Mouse (Mus musculus) liver, embryonic 14.5 days (tissue): ENCODE results near the gene Rpn1. TPM values are rescaled to one million over a fixed set of nuclear protein-coding genes. Genes with fewer than 3 reads are reported as not detected.

Experiments used
- ATAC-seq: fragments of 200-750 bp; cut with Nextera tagmentation; 2 replicates; pipeline ENCODE4 v1.8.0; 2017; ENCODE audit warnings: moderate number of reproducible peaks, mild to moderate bottlenecking, moderate library complexity; ENCODE audit not compliant: insufficient read depth
- DNase-seq, 3 experiments: peaks; one replicate each; pipeline ENCODE4 v3.0.0-alpha.2; 2012 to 2013; ENCODE audit warnings: low read depth in 3 of 3, low spot score in 3 of 3
- H3K27ac ChIP-seq: fragments of 300-500 bp; sonication (generic); 2 replicates; pipeline ENCODE4 v1.5.1; 2014; ENCODE audit warnings: moderate library complexity, mild to moderate bottlenecking, control low read depth, inconsistent platforms
- H3K27me3 ChIP-seq: fragments of 300-500 bp; sonication (generic); 2 replicates; pipeline ENCODE4 v1.6.1; 2014; ENCODE audit warnings: mild to moderate bottlenecking, low read length, moderate library complexity; ENCODE audit not compliant: control insufficient read depth, insufficient read depth
- H3K36me3 ChIP-seq: fragments of 300-500 bp; sonication (generic); replicated peaks from 2 replicates; pipeline ENCODE4 v1.6.1; 2014; ENCODE audit warnings: low read depth; ENCODE audit not compliant: control insufficient read depth, insufficient read depth
- H3K4me1 ChIP-seq, 2 experiments: fragments of 200-500 bp in 1 of 2; fragments of 300-500 bp in 1 of 2; sonication (generic) in 1 of 2; replicated peaks; 2 replicates each; pipeline ENCODE4 v1.6.1; 2012 to 2014; ENCODE audit warnings: antibody characterized with exemption in 1 of 2, inconsistent platforms in 1 of 2, low read length in 1 of 2; ENCODE audit not compliant: control insufficient read depth in 2 of 2, insufficient read depth in 2 of 2
- H3K4me2 ChIP-seq: fragments of 300-500 bp; sonication (generic); 2 replicates; pipeline ENCODE4 v1.6.1; 2014; ENCODE audit warnings: low read depth, mild to moderate bottlenecking, control low read depth, moderate library complexity
- H3K4me3 ChIP-seq, 2 experiments: fragments of 200-500 bp in 1 of 2; fragments of 300-500 bp in 1 of 2; sonication (generic) in 1 of 2; 2 replicates each; pipeline ENCODE4 v1.5.1; 2012 to 2014; ENCODE audit warnings: low read depth in 2 of 2, low read length in 2 of 2, mild to moderate bottlenecking in 2 of 2, control low read depth in 1 of 2, inconsistent platforms in 1 of 2, moderate library complexity in 1 of 2; ENCODE audit not compliant: insufficient read depth in 1 of 2
- H3K9ac ChIP-seq: fragments of 300-500 bp; sonication (generic); replicated peaks from 2 replicates; pipeline ENCODE4 v1.6.1; 2014; ENCODE audit warnings: mild to moderate bottlenecking, control low read depth, moderate library complexity
- H3K9me3 ChIP-seq: fragments of 300-500 bp; sonication (generic); 2 replicates; pipeline ENCODE4 v1.6.1; 2016; ENCODE audit warnings: low read length, mixed read lengths; ENCODE audit not compliant: control insufficient read depth
- CTCF ChIP-seq: IDR thresholded peaks from 2 replicates; pipeline ENCODE4 v1.5.1; 2016; ENCODE audit warnings: antibody characterized with exemption, low read depth, control low read depth
- EP300 ChIP-seq: IDR thresholded peaks from 2 replicates; pipeline ENCODE4 v1.6.1; 2016; ENCODE audit warnings: antibody characterized with exemption, low read depth
- WGBS: fragments of 180-500 bp; shearing (Covaris S2); extraction: QIAGEN DNeasy Blood & Tissue Kit; methylation state at CpG from one replicate; pipeline ENCODE4 v1.1.7; 2014; ENCODE audit not compliant: insufficient replicate concordance; 5-methylcytosine and 5-hydroxymethylcytosine counted together
- polyA plus RNA-seq, 2 experiments: library from polyadenylated mRNA; depleted of rRNA in 1 of 2; stranded (reverse) in 1 of 2; unstranded in 1 of 2; fragments of >200 nt; fragmentation: Nextera tagmentation in 1 of 2; extraction: Ambion mirVana in 1 of 2; gene quantifications; 2 replicates each; pipeline versions ENCODE4 v1.2.1 to v1.2.3; 2012 to 2014

Rpn1 gene
- polyA plus RNA-seq, 2 experiments, result 81.7 to 172 TPM

- DNase-seq, result no peak
- ATAC-seq, result no peak
- H3K9me3 ChIP-seq, result no peaks in the 10 kb centered on the region
- 2% methylated on average over 3 of the region's 3 CpGs for WGBS
- peak overlapping the region; percentile 67 for H3K27ac ChIP-seq
- TF ChIP-seq CTCF, result no peak
- no peak for TF ChIP-seq EP300
- no peaks in the 10 kb centered on the region for H3K36me3 ChIP-seq
- peaks cover 14 to 25% of the 10 kb centered on the region in 2 experiments for H3K4me1 ChIP-seq
- H3K27me3 ChIP-seq, result no peaks in the 10 kb centered on the region
- H3K9ac ChIP-seq, result peak overlapping the region; percentile 95
- peak overlapping the region; percentile 93 to 96 for H3K4me3 ChIP-seq
- H3K4me2 ChIP-seq, result peak overlapping the region; percentile 79
These were observed 40.1 kb upstream of the Rpn1 start for GRCm38 (mm10) chr6:88044234-88044576.

- Histone ChIP-seq H3K36me3 (no peaks in the 10 kb centered on the region), H3K4me3 (peak within 1 kb of the TSS; percentile 93 to 96), H3K27me3 (no peaks in the 10 kb centered on the region), H3K9me3 (no peaks in the 10 kb centered on the region), H3K27ac (peak within 1 kb of the TSS; percentile 67), H3K4me1 (peaks cover 14 to 25% of the 10 kb centered on the region in 2 experiments), H3K9ac (peak within 1 kb of the TSS; percentile 95), H3K4me2 (peak within 1 kb of the TSS; percentile 79)
- no peak for TF ChIP-seq CTCF
- no peak for TF ChIP-seq EP300
- ATAC-seq (peak; percentile 94), DNase-seq (peak; percentile 86 to 89 (median 87))
- under 1% methylated on average over 77 of the region's 82 CpGs for WGBS
These were observed 39.5 kb upstream of the Rpn1 start, which contains the start of gene Rab7 for GRCm38 (mm10) chr6:88044577-88045405. Gene Rab7, minus strand, starts transcription at chr6:88045270.

- Histone ChIP-seq H3K36me3 (no peaks in the 10 kb centered on the region), H3K4me1 (peaks cover 14 to 25% of the 10 kb centered on the region in 2 experiments), H3K27me3 (no peaks in the 10 kb centered on the region), H3K4me2 (peak overlapping the region; percentile 79), H3K4me3 (peak overlapping the region; percentile 27 to 96; a peak in 3 of 4 replicates), H3K9me3 (no peaks in the 10 kb centered on the region), H3K27ac (no peak overlapping the region; the same call in 1 of the 2 replicates), H3K9ac (no peak overlapping the region)
- DNase-seq (no peak), ATAC-seq (no peak)
- TF ChIP-seq CTCF (no peak), EP300 (no peak)
- 31% methylated on average over 3 of the region's 3 CpGs for WGBS
These were observed 38.9 kb upstream of the Rpn1 start for GRCm38 (mm10) chr6:88045406-88045766.

GRCm38 (mm10) chr6:88047853-88048252 lies 36.4 kb upstream of the Rpn1 start:
- DNase-seq (peak in 1 of 3 experiments; percentile 41), ATAC-seq (no peak)
- H3K36me3 ChIP-seq, result no peaks in the 10 kb centered on the region
- H3K4me2 ChIP-seq, result no peak overlapping the region
- no peak overlapping the region for H3K27ac ChIP-seq
- H3K9me3 ChIP-seq, result no peaks in the 10 kb centered on the region
- no peak overlapping the region for H3K4me3 ChIP-seq
- peaks cover 14 to 21% of the 10 kb centered on the region in 2 experiments for H3K4me1 ChIP-seq
- H3K9ac ChIP-seq, result no peak overlapping the region
- TF ChIP-seq EP300 (no peak), CTCF (no peak)
- H3K27me3 ChIP-seq, result no peaks in the 10 kb centered on the region
- 36% methylated on average over 5 of the region's 5 CpGs for whole genome bisulfite sequencing

- Histone ChIP-seq H3K9ac (no peak overlapping the region), H3K4me2 (no peak overlapping the region), H3K27me3 (no peaks in the 10 kb centered on the region), H3K27ac (no peak overlapping the region), H3K9me3 (no peaks in the 10 kb centered on the region), H3K4me1 (peaks cover 8 to 16% of the 10 kb centered on the region in 2 experiments), H3K36me3 (no peaks in the 10 kb centered on the region), H3K4me3 (no peak overlapping the region; a peak in 1 of 4 replicates)
- ATAC-seq (no peak; the same call in 1 of the 2 replicates), DNase-seq (no peak)
- 55% methylated on average over 6 of the region's 6 CpGs for WGBS
- TF ChIP-seq EP300 (no peak), CTCF (no peak)
These were observed 35.3 kb upstream of the Rpn1 start for GRCm38 (mm10) chr6:88049008-88049407.
